Mouse (Mus musculus) lung, embryonic 14.5 days (tissue): ENCODE data around the gene Ugt8a. TPM values are rescaled to one million over a fixed set of nuclear protein-coding genes. Genes with fewer than 3 reads are reported as not detected.

Experiments
- ATAC-seq: fragments of 200-750 bp; cut with Nextera tagmentation; 2 replicates; pipeline ENCODE4 v1.8.0; 2017; ENCODE audit warnings: mild to moderate bottlenecking, moderate TSS enrichment, moderate library complexity; ENCODE audit not compliant: insufficient read depth
- DNase-seq: peaks from one replicate; pipeline ENCODE4 v3.0.0-alpha.2; 2015
- H3K27ac ChIP-seq: fragments of 300-500 bp; sonication (generic); 2 replicates; pipeline ENCODE4 v1.5.1; 2014; ENCODE audit warnings: low read depth, mild to moderate bottlenecking, moderate library complexity
- H3K27me3 ChIP-seq: fragments of 300-500 bp; sonication (generic); 2 replicates; pipeline ENCODE4 v1.6.1; 2014; ENCODE audit warnings: low read length, control low read depth; ENCODE audit not compliant: insufficient read depth
- H3K36me3 ChIP-seq: fragments of 300-500 bp; sonication (generic); 2 replicates; pipeline ENCODE4 v1.6.1; 2014; ENCODE audit warnings: control low read depth; ENCODE audit not compliant: insufficient read depth
- H3K4me1 ChIP-seq: fragments of 300-500 bp; sonication (generic); 2 replicates; pipeline ENCODE4 v1.6.1; 2014; ENCODE audit warnings: antibody characterized with exemption, control low read depth; ENCODE audit not compliant: insufficient read depth
- H3K4me2 ChIP-seq: fragments of 300-500 bp; sonication (generic); 2 replicates; pipeline ENCODE4 v1.6.1; 2014; ENCODE audit warnings: mild to moderate bottlenecking
- H3K4me3 ChIP-seq: fragments of 300-500 bp; sonication (generic); 2 replicates; pipeline ENCODE4 v1.5.1; 2014; ENCODE audit warnings: low read depth, low read length
- H3K9ac ChIP-seq: fragments of 300-500 bp; sonication (generic); 2 replicates; pipeline ENCODE4 v1.6.1; 2014
- H3K9me3 ChIP-seq: fragments of 300-500 bp; sonication (generic); 2 replicates; pipeline ENCODE4 v1.6.1; 2016; ENCODE audit warnings: low read depth, low read length, control low read depth
- CTCF ChIP-seq: IDR thresholded peaks from 2 replicates; pipeline ENCODE4 v1.5.1; 2016; ENCODE audit warnings: antibody characterized with exemption, low read depth
- WGBS: fragments of 180-500 bp; shearing (Covaris S2); extraction: QIAGEN DNeasy Blood & Tissue Kit; methylation state at CpG from one replicate; pipeline ENCODE4 v1.1.7; 2014; 5-methylcytosine and 5-hydroxymethylcytosine counted together
- polyA plus RNA-seq: library from polyadenylated mRNA; unstranded; fragments of >200 nt; fragmentation: Nextera tagmentation; extraction: Ambion mirVana; gene quantifications from 2 replicates; pipeline ENCODE4 v1.2.1, GENCODE M21; 2014

The Ugt8a gene
- polyA plus RNA-seq, 1 experiment from 2014 or later: 4.0 TPM

DNA sequence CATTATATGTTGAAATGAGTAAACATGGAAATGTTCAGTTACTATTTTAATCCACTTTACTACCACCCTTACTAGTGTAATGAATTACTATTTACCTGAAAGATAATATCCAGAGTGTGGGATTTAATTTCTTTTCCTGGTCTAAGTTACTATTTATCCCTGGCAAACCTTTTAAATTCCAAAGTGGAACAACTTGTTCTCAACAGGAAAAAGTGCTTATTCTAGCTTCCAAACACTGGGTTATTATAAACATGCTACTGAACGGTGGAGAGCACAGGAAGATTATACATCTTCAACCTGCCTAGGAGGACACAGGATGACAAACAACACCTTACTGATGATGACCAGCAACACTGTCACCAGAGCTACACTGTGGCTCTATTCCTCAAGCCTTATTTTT, 16.5 kb upstream of the Ugt8a start:
- H3K36me3 ChIP-seq: no peaks in the 10 kb centered on the region
- DNase-seq (no peak), ATAC-seq (no peak)
- H3K9ac ChIP-seq: no peak overlapping the region
- H3K4me1 ChIP-seq: no peaks in the 10 kb centered on the region
- H3K27ac ChIP-seq: no peak overlapping the region
- H3K9me3 ChIP-seq: no peaks in the 10 kb centered on the region
- no peak overlapping the region for H3K4me3 ChIP-seq
- H3K27me3 ChIP-seq: no peaks in the 10 kb centered on the region
- WGBS: 29% methylated on average over 1 of the region's 1 CpGs
- H3K4me2 ChIP-seq: no peak overlapping the region
- TF ChIP-seq CTCF: no peak

DNA sequence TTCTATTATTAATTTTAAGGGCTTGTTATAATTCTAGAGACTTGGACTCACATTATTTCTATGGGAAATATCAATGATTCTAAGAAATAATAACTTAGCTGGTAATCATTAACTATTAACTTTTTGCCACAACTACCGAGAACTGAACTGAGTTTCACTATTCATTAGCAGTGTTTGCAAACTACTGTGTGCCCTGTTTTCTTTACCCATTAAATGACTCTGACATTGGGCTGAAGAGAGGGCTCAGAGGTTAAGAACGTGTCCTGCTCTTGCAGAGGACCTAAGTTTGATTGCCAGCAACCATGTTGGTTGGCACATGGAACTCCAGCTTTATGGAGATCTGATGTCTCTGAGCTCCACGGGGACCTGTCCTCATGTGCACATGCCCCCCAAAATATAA, 2.4 kb upstream of the Ugt8a start:
- Histone ChIP-seq H3K4me1 (no peaks in the 10 kb centered on the region), H3K27me3 (peaks cover 32% of the 10 kb centered on the region), H3K4me2 (no peak overlapping the region), H3K4me3 (no peak overlapping the region), H3K27ac (no peak overlapping the region), H3K9ac (no peak overlapping the region), H3K9me3 (no peaks in the 10 kb centered on the region), H3K36me3 (no peaks in the 10 kb centered on the region)
- DNase-seq: no peak
- TF ChIP-seq CTCF: no peak
- 66% methylated on average over 3 of the region's 3 CpGs for WGBS
- no peak for ATAC-seq

DNA sequence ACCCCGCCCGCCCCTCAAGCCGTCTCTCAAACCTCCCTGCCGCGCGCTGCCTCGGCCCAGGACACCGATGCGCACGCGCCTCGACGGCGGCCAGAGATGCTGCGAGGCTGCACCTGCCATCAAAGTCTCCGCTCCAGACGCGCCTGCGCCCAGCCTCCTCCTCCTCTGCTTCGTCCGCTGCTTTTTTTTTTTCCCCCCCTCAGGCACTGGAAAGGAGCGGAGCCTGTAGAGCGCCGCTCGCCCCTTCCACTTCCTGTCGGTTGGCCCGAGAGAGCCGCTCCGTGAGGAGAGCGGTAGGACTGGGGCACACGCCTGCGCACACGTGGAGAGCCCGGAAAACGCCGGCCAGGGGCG, 314 bp upstream of the Ugt8a start:
- ATAC-seq (peak; percentile 80), DNase-seq (peak; percentile 48)
- Histone ChIP-seq H3K27me3 (peaks cover 33% of the 10 kb centered on the region), H3K36me3 (no peaks in the 10 kb centered on the region), H3K4me3 (peak overlapping the region; percentile 51), H3K4me2 (peak overlapping the region; percentile 79), H3K4me1 (no peaks in the 10 kb centered on the region), H3K9ac (no peak overlapping the region), H3K9me3 (no peaks in the 10 kb centered on the region), H3K27ac (no peak overlapping the region)
- TF ChIP-seq CTCF: no peak
- WGBS: 0% methylated on average over 24 of the region's 37 CpGs

DNA sequence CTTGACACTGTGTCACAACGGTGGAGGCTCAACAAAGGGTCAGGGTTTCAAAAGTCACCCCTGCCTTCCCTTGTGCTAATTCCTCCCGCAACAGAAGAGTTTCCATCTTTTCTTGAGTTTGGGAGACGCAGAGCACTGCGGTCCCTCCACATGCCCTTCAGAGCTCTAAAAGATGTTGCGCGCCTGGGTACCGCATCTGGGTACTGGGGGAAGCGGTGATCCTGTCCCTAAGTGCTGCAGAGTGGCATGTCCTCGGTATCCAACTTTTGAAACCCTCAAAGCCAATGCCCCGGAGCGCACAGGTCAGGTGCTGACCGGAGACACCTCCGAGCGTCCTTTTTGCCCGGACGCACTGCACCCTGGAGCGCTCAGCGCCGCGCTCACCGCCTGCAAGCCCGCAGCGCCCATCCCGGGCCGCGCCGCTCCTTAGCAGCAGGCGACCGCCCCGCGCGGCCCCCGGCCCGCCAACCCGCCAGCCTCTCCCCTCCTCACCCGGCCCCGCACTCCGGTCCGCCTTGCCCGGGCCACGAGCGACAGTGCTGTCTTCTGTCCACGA, 805 bp downstream of the Ugt8a start:
- no peaks in the 10 kb centered on the region for H3K36me3 ChIP-seq
- under 1% methylated on average over 43 of the region's 43 CpGs for WGBS
- peak; percentile 22 for DNase-seq

DNA sequence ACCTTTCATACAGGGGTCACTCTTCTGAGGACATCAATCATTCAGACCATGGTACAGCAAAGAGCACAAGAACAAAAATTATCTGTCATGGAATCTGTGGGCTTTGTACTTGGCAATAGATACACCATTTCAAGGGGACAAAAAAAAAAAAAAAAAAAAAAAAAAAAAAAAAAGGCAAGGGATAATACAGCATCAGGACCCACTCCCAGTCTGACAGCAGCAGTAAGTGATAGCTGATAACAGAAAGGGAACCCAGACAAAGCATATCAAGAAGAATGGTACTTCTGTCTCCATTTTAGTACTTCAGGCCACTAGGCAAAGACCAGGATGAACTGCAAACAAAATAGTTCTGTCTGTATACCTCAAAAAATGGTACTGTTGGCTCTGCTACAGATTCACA, 2.6 kb downstream of the Ugt8a start:
- H3K4me2 ChIP-seq: no peak overlapping the region
- no peaks in the 10 kb centered on the region for H3K9me3 ChIP-seq
- ATAC-seq (no peak), DNase-seq (no peak)
- H3K4me1 ChIP-seq: no peaks in the 10 kb centered on the region
- H3K27ac ChIP-seq: no peak overlapping the region
- no peak overlapping the region for H3K9ac ChIP-seq
- TF ChIP-seq CTCF: no peak
- H3K27me3 ChIP-seq: peaks cover 33% of the 10 kb centered on the region
- H3K4me3 ChIP-seq: no peak overlapping the region
- no peaks in the 10 kb centered on the region for H3K36me3 ChIP-seq

More for the DNA sequence above, 805 bp downstream of the Ugt8a start:
- TF ChIP-seq CTCF: no peak
- Histone ChIP-seq H3K9me3 (no peaks in the 10 kb centered on the region), H3K4me1 (no peaks in the 10 kb centered on the region), H3K27ac (no peak overlapping the region; the same call in 1 of the 2 replicates), H3K9ac (peak overlapping the region; percentile 20; the same call in 1 of the 2 replicates), H3K4me2 (peak overlapping the region; percentile 79), H3K27me3 (peaks cover 33% of the 10 kb centered on the region), H3K4me3 (peak overlapping the region; percentile 51)
- ATAC-seq: peak; percentile 76

DNA sequence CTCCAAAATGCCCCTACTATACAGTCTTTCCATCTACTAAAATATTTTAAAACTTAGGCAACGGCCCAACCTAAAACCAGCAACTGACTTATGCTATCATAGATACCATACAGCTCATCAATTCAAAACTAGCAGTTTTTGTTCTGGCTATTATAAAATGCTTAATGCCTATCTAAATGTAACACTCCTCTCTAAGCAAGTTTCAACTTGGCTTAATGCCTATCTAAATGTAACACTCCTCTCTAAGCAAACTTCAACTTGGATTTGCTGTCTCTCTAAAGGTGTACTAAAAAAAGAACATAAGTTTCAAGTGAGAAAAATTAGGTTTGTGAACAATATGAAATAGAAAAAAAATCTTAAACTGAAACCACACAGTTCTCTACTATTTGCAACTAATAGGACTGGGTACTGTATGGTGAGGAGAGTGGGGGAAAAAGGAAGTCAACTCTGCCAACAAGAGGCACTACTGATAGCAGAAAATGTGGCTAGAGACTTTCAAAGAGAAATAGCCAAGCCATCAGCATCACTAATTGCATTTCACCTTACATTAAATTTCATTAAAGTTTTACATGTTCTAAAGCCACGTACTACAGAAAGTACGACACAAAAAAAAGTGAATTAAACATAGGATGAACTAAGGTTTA, 5.7 kb downstream of the Ugt8a start:
- ATAC-seq (no peak), DNase-seq (no peak)
- H3K4me3 ChIP-seq: no peak overlapping the region
- no peak overlapping the region for H3K9ac ChIP-seq
- H3K9me3 ChIP-seq: no peaks in the 10 kb centered on the region
- TF ChIP-seq CTCF: no peak
- peaks cover 15% of the 10 kb centered on the region for H3K27me3 ChIP-seq
- no peak overlapping the region for H3K27ac ChIP-seq
- H3K36me3 ChIP-seq: no peaks in the 10 kb centered on the region
- no peaks in the 10 kb centered on the region for H3K4me1 ChIP-seq
- 67% methylated on average over 3 of the region's 3 CpGs for WGBS
- H3K4me2 ChIP-seq: no peak overlapping the region

DNA sequence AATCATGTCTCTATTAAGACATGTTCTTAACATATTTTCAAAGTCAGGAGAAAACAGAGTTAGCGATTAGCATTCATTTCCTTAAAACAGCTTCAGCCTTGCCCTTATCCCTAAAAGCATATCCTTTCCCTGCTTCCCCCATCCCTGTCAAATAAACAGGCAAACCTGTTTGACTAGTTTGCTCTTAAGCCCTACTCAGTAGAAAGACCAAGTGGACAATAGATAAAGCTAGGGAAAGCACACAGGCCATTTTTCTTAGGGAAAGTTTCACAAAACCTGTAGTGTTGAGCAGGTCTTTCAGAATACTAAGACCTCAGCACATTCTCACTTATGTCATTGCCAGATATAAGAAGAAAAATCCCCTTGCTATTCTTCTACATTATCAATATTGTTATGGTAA, 7.4 kb downstream of the Ugt8a start:
- Histone ChIP-seq H3K36me3 (no peaks in the 10 kb centered on the region), H3K4me3 (no peak overlapping the region), H3K9me3 (no peaks in the 10 kb centered on the region), H3K27ac (no peak overlapping the region), H3K4me2 (no peak overlapping the region), H3K27me3 (0 out of 2 replicates have a peak, but pooled peaks cover 3% of the 10 kb centered on the region), H3K4me1 (no peaks in the 10 kb centered on the region), H3K9ac (no peak overlapping the region)
- WGBS: 27% methylated on average over 1 of the region's 1 CpGs
- TF ChIP-seq CTCF: no peak
- ATAC-seq (no peak), DNase-seq (peak; percentile 49)
